Mouse (Mus musculus): ENCODE data around the gene Crocc2.

Crocc2 gene

DNA sequence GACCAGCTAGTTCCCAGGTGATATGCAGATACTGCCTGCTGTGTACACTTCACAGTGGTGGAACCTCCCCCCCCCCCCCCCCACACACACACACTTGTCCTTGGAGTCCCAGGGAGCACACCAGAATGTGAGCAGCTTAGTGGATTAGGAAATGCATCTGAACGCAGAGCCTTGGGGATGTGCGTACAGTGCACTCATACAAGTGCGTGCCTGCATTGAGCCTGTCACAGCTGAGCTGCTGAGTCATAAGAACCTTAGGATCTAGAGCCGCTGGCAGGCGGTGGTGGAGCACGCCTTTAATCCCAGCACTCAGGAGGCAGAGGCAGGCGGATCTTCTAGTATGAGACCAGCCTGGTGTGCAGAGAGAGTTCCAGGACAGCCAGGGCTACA lies 59.4 kb downstream of the Crocc2 start:
- CTCF ChIA-PET: interaction anchor here in 1 of 4 experiments (0.5 to 1.6 kb wide), 4 partner anchors 9 to 292 kb away, joined by 4 to 7 read pairs (median 6); no protein-coding TSS in a partner anchor
- POLR2A ChIA-PET: interaction anchor here (0.6 to 2.5 kb wide), 16 partner anchors 8 to 1873 kb away, joined by 3 to 23 read pairs (median 4); partner anchors contain the start of genes Sned1 (in 2 of the 4), Farp2 (in 1 of the 4), Pask (in 1 of the 4) and Ppp1r7 (in 1 of the 4)

- POLR2A ChIA-PET: no interaction called here
- CTCF ChIA-PET: interaction anchor here in 1 of 4 experiments (1.5 kb wide), 1 partner anchor 9 kb away, joined by 5 read pairs; no protein-coding TSS in a partner anchor
Observed at GRCm38 (mm10) chr1:93229221-93229620, 60.7 kb downstream of the Crocc2 start.

GRCm38 (mm10) chr1:93229626-93230025 lies 61.1 kb downstream of the Crocc2 start:
- ChIA-PET POLR2A (no interaction called here), CTCF (interaction anchor here in 1 of 4 experiments (0.6 to 1.5 kb wide), 2 partner anchors 9 to 100 kb away, joined by 3 to 5 read pairs; no protein-coding TSS in a partner anchor)

GRCm38 (mm10) chr1:93235576-93236544 lies 67.3 kb downstream of the Crocc2 start, which contains the start of gene Sned1:
Gene Sned1 (plus strand): TSS chr1:93235841.
- ChIA-PET CTCF (interaction anchor here (0.5 to 1.9 kb wide), 10 partner anchors 8 to 107 kb away, joined by 3 to 10 read pairs (median 4); no protein-coding TSS in a partner anchor), POLR2A (interaction anchor here (0.5 to 2.9 kb wide), 35 partner anchors 9 to 921 kb away, joined by 3 to 23 read pairs (median 3); partner anchors contain the start of genes Mterf4 (in 2 of the 4), Ppp1r7 (in 2 of the 4), Farp2 (in 1 of the 4) and Hdlbp (in 1 of the 4))

DNA sequence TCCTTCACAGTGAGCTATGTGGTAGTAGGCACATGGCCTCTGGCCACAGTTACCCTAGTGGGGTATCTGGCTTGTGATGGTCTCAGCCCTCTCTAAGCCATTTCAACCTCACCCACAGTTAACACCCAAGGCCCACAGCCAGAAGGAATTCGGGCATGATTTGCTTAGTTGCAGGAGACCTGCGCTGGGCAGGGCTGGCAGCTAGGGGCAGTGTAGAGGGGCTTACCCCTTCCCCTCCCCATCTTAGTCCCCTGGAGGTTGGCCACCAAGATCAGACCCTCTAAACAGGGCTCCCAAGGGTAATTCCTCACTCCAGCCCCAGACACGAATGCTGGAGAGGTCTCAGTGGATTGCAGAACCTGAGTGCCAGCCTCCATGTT lies 68.0 kb downstream of the Crocc2 start:
- ChIA-PET CTCF (interaction anchor here in 3 of 4 experiments (1.0 to 1.9 kb wide), 4 partner anchors 9 to 108 kb away, joined by 3 to 10 read pairs (median 4); no protein-coding TSS in a partner anchor), POLR2A (interaction anchor here in 3 of 4 experiments (1.1 to 2.9 kb wide), 10 partner anchors 8 to 275 kb away, joined by 3 to 23 read pairs (median 7); partner anchors contain the start of genes Farp2 (in 1 of the 3) and Mterf4 (in 1 of the 3))

DNA sequence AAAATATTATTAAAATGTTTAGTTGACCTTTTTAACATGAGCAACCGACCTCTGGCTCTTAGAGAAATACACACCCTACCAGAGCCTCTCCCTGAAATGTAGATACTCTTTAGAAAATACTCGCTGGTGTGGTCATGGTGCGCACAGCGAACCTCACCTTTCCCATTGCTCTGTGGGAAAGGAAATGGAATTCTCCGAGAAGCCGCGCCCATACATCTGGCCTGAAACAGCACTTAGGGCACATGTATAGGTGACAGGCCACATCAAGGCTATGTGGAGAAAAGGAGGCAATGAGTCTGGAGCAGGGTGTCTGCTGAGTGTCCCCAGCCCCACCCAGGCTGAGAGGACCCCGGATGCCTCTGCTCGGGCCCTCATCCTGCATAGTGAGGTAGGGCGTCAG lies 69.2 kb downstream of the Crocc2 start:
- CTCF ChIA-PET: interaction anchor here in 3 of 4 experiments (0.6 to 1.8 kb wide), 18 partner anchors 9 to 518 kb away, joined by 3 to 7 read pairs (median 4); partner anchors contain the start of gene Dusp28 (in 1 of the 3)
- POLR2A ChIA-PET: interaction anchor here in 3 of 4 experiments (0.8 to 2.9 kb wide), 5 partner anchors 10 to 62 kb away, joined by 3 to 23 read pairs (median 3); no protein-coding TSS in a partner anchor

DNA sequence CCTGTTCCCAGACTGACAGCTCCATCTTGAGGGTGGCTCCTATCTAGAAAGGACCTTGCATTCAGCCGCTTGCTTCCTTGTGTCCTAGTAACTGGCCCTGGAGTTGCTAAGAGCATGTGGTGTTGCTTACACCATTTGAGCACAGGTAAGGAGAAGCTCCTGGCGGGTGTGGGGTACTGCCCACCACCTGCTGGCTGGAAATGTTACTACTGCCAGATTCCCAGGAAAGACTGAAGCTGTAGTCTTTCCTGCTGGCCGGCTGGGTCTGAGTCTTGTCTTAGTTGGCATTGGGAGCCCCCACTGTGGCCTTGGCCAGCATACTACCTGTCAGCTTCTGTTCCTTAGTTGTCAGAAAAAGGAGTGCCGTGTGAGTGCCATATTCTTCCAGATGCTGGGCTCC lies 69.7 kb downstream of the Crocc2 start:
- POLR2A ChIA-PET: interaction anchor here in 3 of 4 experiments (0.8 to 1.5 kb wide), 6 partner anchors 10 to 105 kb away, joined by 3 read pairs; partner anchors contain the start of gene Pask (in 1 of the 3)
- CTCF ChIA-PET: interaction anchor here (0.6 to 1.8 kb wide), 21 partner anchors 9 to 518 kb away, joined by 3 to 7 read pairs (median 4); partner anchors contain the start of gene Dusp28 (in 1 of the 4)

GRCm38 (mm10) chr1:93245936-93246335 lies 77.4 kb downstream of the Crocc2 start:
- CTCF ChIA-PET: no interaction called here
- POLR2A ChIA-PET: interaction anchor here in 1 of 4 experiments (2.9 kb wide), 1 partner anchor 10 kb away, joined by 9 read pairs; the partner anchor contains the start of gene Sned1

DNA sequence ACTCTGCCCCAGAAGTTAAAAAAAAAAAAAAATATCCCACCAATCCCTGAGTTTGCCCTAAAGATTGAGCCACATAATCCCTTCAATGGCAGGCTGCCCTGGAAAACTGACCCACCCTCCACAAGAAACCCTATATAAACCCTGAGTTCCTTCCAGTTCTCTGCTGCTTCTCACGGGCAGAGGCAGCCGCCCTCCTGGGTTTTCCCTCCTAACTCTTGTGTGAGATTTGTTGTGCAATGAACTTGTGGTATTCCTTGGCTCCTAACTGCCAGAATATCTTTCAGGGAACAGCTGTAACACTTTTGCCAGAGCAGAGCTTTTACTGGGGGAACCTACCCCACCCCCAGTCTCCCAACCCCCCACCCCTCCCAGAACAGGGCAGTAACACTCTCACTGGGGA lies 84.1 kb downstream of the Crocc2 start:
- ChIA-PET POLR2A (interaction anchor here in 1 of 4 experiments (0.7 kb wide), 1 partner anchor 179 kb away, joined by 3 read pairs; no protein-coding TSS in a partner anchor), CTCF (interaction anchor here in 2 of 4 experiments (0.6 to 0.9 kb wide), 3 partner anchors 46 to 254 kb away, joined by 3 to 4 read pairs (median 3); no protein-coding TSS in a partner anchor)

DNA sequence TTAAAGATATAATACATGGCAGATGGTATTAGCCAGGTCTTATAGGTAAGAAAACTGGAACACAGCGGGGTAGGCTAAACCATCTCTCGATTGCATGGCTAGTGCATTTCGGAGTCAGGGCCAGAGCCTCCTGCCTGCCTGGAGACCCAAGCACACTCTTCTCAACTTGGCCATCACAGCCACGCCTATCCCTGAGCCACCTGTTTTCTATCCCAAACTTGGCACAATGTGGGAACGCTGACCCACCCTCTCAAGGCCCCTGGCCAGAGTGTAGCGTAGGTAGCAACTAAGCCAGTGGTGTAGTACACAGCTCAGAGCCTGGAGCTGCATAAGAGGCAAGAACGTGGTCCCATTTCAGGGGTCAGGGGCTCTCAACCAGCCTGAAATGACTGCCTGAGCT lies 87.2 kb downstream of the Crocc2 start:
- CTCF ChIA-PET: no interaction called here
- POLR2A ChIA-PET: no interaction called here

- CTCF ChIA-PET: interaction anchor here in 1 of 4 experiments (0.6 kb wide), 1 partner anchor 192 kb away, joined by 4 read pairs; no protein-coding TSS in a partner anchor
- POLR2A ChIA-PET: interaction anchor here in 1 of 4 experiments (0.5 kb wide), 1 partner anchor 41 kb away, joined by 4 read pairs; no protein-coding TSS in a partner anchor
Observed at GRCm38 (mm10) chr1:93257560-93257959, 89.0 kb downstream of the Crocc2 start.

DNA sequence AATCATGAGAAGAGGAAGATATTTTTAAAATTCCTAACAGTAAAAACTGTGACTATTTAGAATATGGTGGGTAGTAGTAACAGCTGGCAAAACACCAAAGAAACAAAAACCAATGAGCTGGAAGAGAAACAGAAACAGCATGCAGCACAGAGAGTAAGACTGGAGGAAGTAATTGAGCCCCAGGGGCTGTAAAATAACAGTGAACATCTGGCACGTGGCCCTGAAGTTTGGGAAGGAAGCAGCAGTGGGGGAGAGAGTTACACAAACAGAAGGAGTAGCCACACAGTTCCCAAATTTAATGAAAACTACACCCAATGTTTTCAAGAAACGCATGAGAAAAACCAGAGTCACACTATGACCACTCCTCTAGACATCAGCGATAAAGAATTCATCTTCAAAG lies 98.7 kb downstream of the Crocc2 start:
- ChIA-PET POLR2A (interaction anchor here in 1 of 4 experiments (1.0 kb wide), 1 partner anchor 29 kb away, joined by 3 read pairs; no protein-coding TSS in a partner anchor), CTCF (no interaction called here)

DNA sequence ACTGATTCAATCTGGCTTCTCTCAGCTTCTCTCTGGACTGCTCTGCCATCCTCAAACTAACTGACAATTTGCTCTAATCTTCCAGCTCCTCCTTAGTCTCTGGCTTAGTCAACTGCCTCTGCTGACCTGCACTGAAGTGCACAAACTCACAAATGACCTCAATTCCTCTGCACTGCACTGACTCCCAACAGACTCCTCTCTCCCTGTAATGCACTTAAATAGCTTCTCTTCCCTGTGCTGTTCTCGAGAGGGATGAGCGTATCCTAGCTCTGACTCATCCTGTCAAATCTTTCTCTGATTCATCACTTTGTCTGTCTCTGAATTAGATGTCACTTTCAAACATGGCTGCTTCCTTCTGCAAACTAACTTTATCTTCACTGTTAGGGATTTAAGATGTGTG lies 99.7 kb downstream of the Crocc2 start:
- CTCF ChIA-PET: no interaction called here

DNA sequence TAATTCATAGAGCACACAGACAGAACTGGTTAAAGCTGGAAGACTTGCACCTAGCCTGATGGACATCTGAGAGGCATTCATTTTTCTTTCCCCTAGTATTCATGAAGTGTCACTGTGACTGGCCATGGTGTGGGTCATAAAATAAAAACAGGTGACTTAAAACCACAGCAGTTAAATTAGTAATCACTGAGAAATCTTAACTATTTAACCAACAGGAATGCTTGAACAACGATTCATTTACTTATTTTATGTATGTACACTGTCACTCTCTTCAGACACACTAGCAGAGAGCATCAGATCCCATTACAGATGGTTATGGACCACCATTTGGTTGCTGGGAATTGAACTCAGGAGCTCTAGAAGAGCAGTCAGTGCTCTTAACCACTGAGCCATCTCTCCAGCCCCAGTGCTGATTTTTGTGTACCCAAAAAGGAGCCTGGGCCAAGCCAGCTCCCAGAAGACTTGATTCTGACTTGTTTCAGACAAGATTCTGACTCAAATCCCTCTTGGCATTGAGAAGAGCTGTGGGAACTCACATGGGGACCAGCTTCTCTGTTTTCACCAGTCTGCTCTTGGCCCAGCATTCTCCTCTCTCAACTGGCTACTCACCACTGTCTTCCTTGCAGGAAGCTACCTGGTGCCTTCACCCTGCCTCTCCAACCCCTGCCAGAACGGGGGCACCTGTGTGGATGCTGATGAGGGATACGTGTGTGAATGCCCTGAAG lies 102.2 kb downstream of the Crocc2 start:
- CTCF ChIA-PET: interaction anchor here in 1 of 4 experiments (0.7 to 0.8 kb wide), 2 partner anchors 54 to 776 kb away, joined by 3 to 6 read pairs; no protein-coding TSS in a partner anchor

More for the DNA sequence above, 99.7 kb downstream of the Crocc2 start:
- POLR2A ChIA-PET: no interaction called here

DNA sequence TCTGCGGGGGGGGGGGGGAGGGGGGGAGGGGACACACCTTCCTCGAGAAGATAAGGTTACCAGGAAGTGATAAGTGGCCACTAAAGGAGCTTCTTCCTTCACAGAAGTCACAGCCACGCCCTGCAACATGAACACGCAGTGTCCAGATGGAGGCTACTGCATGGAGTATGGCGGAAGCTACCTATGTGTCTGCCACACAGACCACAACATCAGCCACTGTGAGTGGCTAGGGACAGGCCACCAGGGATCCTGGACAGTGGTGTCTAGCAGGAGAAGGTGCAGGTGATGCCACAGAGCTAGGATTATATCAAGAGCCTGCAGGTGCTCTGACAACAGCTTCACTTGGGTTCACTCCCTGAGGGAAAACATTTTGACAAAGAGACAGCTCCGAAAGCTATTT lies 103.2 kb downstream of the Crocc2 start:
- CTCF ChIA-PET: interaction anchor here in 2 of 4 experiments (0.7 to 1.6 kb wide), 2 partner anchors 143 kb away, joined by 5 read pairs; no protein-coding TSS in a partner anchor
- POLR2A ChIA-PET: interaction anchor here in 3 of 4 experiments (0.6 to 2.1 kb wide), 8 partner anchors 8 to 140 kb away, joined by 3 to 10 read pairs (median 3); partner anchors contain the start of gene Sned1 (in 2 of the 3)

More for the DNA sequence above, 102.2 kb downstream of the Crocc2 start:
- POLR2A ChIA-PET: interaction anchor here in 3 of 4 experiments (0.6 to 2.1 kb wide), 5 partner anchors 35 to 559 kb away, joined by 3 to 10 read pairs (median 4); partner anchors contain the start of gene Sned1 (in 1 of the 3)

DNA sequence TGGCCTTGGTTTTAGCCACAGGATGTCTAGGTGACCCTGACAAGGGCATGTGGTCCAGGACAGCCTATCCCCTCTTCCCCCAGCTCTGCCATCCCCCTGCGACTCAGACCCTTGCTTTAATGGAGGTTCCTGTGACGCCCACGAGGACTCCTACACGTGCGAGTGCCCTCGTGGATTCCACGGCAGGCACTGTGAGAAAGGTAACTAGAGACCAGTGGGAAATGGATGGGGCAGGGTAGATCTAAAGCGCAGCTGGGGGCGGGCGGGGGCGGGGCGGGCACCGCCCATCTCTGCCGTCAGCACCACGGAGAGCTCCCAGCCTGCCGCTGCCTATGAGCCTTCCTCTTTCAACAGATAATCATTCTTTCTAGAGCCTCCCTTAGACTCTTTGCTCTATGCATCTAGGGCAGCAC lies 103.9 kb downstream of the Crocc2 start:
- CTCF ChIA-PET: interaction anchor here in 3 of 4 experiments (0.6 to 1.6 kb wide), 6 partner anchors 12 to 144 kb away, joined by 3 to 5 read pairs (median 4); no protein-coding TSS in a partner anchor
- POLR2A ChIA-PET: interaction anchor here in 3 of 4 experiments (0.7 to 2.1 kb wide), 10 partner anchors 9 to 239 kb away, joined by 3 to 10 read pairs (median 3); partner anchors contain the start of genes Sned1 (in 2 of the 3), Farp2 (in 1 of the 3) and Ppp1r7 (in 1 of the 3)

- ChIA-PET POLR2A (no interaction called here), CTCF (interaction anchor here in 1 of 4 experiments (0.5 kb wide), 1 partner anchor 157 kb away, joined by 3 read pairs; no protein-coding TSS in a partner anchor)
Observed at GRCm38 (mm10) chr1:93275561-93275960, 107.0 kb downstream of the Crocc2 start.

Measured in embryonic stem cell, embryonic (primary cell).